Mouse (Mus musculus) regulatory T cell (primary cell): ENCODE data around the gene E330009J07Rik.

Source experiments
- in situ Hi-C: fragments of 300-600 bp; cut with MboI, MseI; formaldehyde crosslinking; loops from one replicate; pipeline ENCODE4 v1.15.1; 2025; ENCODE audit warnings: high pct_unique_total_duplicates

E330009J07Rik gene

DNA sequence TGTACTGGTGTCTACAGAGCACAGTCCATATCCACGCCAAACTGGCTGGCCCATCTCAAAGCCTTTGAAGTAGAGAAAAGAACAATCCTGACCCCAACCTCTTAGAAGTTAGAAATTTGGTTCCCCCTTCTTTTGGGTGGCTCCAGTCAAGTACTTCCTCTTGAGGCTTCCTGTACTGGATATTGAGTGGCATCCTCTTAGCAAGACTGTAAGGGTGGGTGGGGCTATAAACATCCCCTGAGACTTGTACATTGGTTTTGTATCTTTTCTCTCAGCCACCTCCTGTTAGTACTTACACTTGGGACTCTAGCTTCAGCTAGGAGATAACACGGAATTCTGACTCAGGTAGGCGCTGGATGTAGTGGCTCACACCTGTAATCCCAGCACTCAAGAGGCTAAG is 5.7 kb downstream of the E330009J07Rik start:
- in situ Hi-C loops: no loop called here

DNA sequence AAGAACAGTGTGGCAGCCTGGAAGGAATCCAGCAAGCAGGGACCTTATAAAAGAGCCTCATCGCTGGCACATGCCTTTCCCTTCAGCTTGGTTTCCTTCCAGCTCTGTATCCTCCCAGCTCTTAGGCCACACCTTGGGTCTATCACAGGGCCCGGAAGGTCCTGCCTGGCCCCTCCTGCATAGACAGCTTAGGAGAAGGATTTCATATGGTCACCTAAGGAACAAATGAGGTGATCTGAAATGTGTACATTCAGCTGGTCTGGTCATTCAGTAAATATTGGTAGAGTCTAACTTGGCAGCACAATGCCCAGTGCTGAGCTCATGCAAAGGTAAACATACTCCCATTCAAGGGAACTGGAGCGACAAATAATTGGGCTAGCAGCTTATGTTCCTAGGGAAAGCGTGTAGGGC is 6.4 kb downstream of the E330009J07Rik start:
- in situ Hi-C loops: no loop called here

DNA sequence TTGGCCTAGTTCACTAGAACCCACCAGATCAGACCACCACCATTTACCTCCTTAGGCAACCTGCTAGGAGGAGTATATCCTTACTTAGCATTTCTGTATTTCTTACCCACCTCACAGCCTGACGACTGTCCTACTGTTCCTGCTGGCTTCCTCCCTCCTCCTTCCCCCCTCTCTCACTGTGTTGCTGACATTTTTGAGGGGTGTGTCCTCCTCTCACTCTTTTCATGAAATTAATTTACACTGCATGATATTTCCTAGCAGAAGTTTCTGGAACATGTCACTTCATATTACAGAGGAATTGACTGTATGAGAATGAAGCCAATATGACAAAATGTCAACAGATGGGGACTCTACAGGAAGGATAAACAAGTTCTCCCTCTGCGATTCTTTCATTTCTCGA is 7.2 kb downstream of the E330009J07Rik start:
- in situ Hi-C loops: no loop called here

- in situ Hi-C loops: no loop called here
Measured at GRCm38 (mm10) chr6:40427441-40427840, 8.5 kb downstream of the E330009J07Rik start.

- in situ Hi-C loops: no loop called here
Measured at GRCm38 (mm10) chr6:40423774-40424173, 12.2 kb downstream of the E330009J07Rik start.

DNA sequence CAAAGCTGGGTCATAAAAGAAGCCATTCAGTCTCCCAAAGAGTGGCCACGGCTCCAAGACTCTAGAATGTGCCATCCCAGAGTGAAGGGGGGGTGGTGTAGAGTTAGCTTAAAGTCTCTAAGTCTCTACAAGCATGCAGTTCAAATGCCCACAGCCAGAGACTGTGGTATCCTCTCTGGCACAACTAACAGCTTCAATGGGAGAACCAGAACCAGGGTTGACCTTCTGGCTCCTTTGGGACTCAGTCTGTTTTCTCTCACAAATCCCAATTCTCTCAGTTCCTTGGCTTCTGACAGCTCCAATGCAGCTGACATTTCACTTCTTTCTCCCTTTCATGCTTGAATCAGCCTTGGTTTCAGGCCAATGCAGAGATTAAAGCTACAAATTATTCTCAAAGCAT is 12.9 kb downstream of the E330009J07Rik start:
- in situ Hi-C loops: no loop called here

DNA sequence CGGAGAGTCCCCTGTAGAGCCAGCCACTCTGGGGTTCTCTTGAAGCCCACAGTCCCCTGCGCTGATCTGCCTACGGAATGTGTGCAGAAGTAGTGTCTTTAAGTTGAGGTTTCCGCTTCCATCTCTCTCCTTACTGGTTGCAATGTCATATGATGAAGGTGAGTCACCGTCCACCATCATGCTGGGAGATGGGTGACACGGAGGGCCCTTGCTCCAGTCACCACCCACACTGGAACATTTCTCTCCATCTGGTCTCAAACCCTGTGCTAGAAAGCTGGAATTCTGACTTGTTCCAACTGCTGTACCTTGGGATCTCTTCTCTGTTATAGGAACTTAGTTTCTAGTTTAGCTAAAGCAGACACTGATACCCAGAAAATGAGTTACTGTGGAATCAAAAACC is 14.8 kb downstream of the E330009J07Rik start:
- in situ Hi-C loops: no loop called here

DNA sequence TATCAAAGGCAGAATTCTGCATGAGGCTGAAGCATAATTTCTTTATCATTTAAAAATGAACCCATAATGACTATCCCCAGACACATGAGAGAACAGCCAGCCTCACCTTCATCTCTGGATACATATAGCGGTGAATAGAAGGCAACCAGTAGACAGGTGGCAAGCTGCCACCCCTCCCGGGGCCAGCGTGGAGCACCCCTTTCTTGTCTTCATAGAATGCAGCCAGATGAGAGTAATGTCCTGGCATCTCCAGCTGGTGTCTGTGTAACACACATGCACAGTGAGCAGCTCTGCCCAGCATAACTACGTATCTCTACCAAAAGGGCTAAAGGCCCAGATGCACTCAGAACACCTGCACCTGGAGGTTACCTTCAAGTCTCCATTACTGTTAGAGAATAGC is 17.5 kb downstream of the E330009J07Rik start:
- in situ Hi-C loops: no loop called here

GRCm38 (mm10) chr6:40415799-40416198 is 20.1 kb downstream of the E330009J07Rik start:
- in situ Hi-C loops: no loop called here

- in situ Hi-C loops: no loop called here
Measured at GRCm38 (mm10) chr6:40413565-40413964, 22.4 kb downstream of the E330009J07Rik start.

GRCm38 (mm10) chr6:40413046-40413445 is 22.9 kb downstream of the E330009J07Rik start:
- in situ Hi-C loops: no loop called here

DNA sequence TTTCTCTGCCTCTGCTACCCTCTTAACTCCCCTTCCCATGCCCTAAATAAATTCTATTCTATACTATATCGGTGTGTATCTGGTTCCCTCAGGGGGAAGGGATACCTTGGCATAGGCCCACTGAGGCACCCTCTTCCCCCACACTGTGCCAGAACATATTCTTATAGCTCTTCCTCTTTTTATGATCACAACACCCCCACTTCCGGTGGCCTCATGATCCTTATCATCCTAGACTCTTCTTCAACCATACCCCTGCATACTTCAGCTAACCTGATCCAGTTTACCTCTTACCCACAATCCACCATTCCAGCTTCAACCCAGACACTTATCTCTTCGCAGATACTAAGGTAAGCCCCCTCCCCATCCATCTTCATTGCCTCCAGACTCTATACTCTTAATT is 24.9 kb downstream of the E330009J07Rik start:
- in situ Hi-C loops: no loop called here

DNA sequence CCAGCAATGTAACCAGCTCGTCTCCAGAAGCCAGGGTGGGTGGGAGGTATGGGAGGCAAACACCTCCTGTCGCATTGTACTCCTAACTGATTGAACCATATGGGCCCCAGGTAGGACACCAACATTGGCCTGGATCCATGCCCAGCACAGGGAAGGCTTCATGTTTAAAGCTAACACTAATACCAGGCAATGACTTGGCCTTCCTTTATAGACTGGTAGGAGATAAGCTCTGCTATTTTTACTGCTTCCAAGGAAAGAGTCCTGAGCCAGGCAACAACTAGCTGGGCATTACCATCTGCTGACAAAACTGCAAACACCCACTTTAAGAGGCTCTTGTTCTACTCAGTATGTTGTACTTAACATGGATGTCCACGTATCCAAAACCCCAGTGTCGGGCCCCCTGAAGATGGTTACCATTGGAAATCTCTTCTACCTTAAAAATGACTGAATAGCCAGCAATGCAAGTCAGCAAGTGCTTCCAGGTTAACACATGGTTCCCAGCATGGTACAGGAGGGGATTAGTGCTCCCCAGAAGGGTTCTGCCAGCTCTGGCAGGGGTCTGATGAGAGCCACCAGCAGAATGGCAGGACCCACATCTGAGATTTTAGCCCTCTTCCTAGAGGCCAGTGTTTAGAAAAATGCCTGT is 32.2 kb downstream of the E330009J07Rik start:
- in situ Hi-C loops: no loop called here

DNA sequence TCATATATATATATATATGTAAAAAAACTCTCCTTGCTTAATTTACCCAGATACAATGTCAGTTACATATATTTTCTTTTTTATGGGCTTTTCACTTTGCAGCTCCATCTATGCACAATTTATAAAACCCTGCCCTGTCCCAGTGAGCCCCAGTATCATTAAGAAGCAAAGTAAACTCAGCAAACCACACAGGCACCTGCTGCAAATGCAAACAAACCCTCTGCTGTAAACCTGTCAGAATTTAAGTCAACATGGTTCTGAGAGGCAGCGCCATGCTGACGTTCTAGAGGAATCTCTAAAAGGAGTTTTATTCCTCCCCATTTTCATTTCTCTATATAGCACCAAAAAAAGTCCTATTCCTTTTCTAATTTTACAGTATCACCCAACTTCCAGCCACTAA is 33.9 kb downstream of the E330009J07Rik start:
- in situ Hi-C loops: no loop called here

DNA sequence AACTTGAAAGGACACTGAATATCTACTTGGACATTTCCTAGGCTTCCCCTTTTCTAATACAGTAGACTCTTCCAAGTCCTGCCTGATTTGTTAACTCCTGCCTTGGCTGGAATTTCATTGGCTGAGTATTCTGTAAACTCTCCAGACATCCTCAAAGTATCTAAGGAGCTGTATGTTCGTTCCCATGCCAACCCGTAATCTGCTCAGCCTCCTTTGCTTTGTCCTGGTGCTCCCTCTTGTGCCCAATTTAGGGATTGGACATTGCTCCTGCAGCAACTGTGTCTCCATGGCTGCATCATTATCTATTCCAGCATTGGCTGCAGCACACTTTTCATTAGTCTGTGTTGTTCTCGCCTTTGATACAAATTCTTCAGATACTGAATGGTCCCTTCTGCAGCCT is 42.7 kb downstream of the E330009J07Rik start:
- in situ Hi-C loops: loop anchor here (10.0 kb wide), 1 partner anchor 158 kb away; no protein-coding TSS in a partner anchor

- in situ Hi-C loops: loop anchor here (10.0 kb wide), 1 partner anchor 156 kb away; no protein-coding TSS in a partner anchor
Measured at GRCm38 (mm10) chr6:40390975-40391374, 45.0 kb downstream of the E330009J07Rik start.

- in situ Hi-C loops: no loop called here
Measured at GRCm38 (mm10) chr6:40388660-40389059, 47.3 kb downstream of the E330009J07Rik start.

DNA sequence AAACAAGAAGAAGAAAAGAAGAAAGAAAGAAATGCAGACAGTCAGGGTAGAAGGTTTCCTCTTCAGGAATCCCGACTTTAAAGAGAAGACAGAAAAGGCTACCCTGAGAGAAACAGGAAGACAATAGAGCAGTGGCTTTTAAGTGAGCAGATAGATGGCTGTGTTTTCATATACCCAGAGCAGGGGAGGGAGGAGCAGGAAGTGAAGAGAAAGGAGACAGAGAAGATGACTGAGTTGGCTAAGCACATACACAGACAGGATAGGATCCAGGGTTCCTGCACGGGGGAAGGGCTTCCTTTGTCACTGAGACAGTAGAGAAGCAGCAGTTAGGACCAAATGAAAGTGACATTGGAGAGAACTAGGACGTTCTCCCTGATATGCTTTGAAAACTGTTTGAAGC is 50.3 kb downstream of the E330009J07Rik start:
- in situ Hi-C loops: no loop called here

DNA sequence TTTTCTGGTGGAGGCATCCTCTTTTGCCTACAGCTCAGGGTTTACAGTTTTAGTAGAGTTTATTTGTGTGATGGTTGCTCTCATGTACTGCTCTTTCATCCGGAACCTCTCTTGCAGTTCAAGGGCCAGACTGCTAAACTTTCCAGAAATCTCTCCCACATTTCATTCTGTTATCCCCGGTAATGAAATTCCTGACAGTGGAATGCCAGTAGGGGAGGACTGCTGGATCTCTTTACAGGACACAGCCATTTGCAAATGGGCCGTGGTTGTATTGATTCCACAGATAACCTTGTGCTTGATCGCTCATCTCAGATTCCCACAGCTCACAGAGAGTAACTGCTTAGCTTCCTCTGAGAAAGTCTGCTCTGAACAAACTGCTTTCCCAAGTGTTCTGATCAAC is 54.0 kb downstream of the E330009J07Rik start:
- in situ Hi-C loops: no loop called here

DNA sequence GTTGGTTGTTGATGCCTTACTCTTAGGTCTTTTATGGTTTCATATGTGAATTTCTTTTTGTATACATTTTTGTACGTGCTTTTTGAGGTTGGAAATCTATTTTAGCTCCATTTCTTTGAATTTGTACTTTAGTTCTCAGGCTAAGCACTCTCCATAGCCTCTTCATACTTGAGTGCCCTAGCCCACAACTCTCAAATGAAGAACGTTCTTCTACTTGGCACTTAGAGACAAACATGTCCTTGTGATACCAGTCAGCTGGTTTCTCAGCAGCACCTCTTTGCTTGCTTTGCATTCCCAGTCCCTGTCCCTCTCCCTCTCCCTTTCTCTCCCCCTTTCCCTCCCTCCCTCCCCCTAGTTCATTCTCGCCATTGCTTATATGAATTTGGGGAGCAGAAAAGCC is 55.8 kb downstream of the E330009J07Rik start:
- in situ Hi-C loops: no loop called here

DNA sequence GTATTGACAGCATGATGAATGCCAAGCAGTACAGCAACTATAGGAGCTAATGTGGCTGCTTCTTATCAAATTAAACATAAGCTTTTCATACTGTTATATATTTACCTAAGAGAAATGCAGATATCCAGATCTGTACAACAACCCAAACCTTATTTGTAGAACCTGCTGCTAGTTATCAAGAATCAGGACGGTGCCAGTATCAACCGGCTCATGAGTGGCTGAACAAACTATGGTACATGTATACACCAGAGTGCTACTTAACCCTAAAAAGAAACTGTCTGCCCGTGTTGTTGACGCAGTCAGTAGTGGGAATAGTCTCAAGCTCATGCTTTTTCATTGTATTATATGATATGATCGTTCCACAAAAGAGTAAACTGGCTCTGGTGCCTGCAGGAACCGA is 64.9 kb downstream of the E330009J07Rik start:
- in situ Hi-C loops: no loop called here

GRCm38 (mm10) chr6:40353360-40353759 is 82.6 kb downstream of the E330009J07Rik start:
- in situ Hi-C loops: no loop called here
